Mouse (Mus musculus) heart, adult 2 months (tissue): ENCODE data around the gene Vps35l.

Experiments
- CTCF ChIP-seq: fragments of 200-600 bp; IDR thresholded peaks from 2 replicates; pipeline ENCODE4 v1.8.1; 2022; ENCODE audit warnings: antibody characterized with exemption, mild to moderate bottlenecking, moderate library complexity
- EP300 ChIP-seq: fragments of 200-500 bp; IDR thresholded peaks from 2 replicates; pipeline ENCODE4 v1.6.1; 2011; ENCODE audit warnings: low read depth, low read length, control low read depth; ENCODE audit not compliant: insufficient read depth
- POLR2A ChIP-seq: fragments of 200-500 bp; IDR thresholded peaks from 2 replicates; pipeline ENCODE4 v1.6.1; 2011; ENCODE audit warnings: mild to moderate bottlenecking, low read depth, low read length, control low read depth; ENCODE audit not compliant: insufficient read depth

DNA sequence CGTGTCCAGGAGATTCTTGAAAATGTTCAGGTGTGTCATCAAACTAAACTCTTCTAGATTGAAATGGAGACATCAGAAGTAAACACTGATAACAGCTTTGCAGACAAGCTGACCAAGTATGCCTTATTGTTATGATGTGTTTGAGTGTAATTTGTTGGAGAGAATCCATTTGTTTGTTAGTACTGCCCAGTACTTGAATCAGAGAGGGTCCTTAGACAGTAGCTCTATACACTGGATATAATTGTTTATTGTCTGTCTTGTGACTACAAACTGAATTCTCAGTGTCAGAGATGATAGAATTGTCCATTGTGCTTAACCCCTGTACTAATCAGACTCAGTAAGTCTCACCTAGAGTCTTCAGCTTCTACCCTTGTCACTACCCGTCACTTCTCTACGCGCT lies 22.0 kb upstream of the Vps35l start:
- TF ChIP-seq CTCF (no peak), POLR2A (no peak), EP300 (no peak)
